Mouse (Mus musculus) embryonic facial prominence, embryonic 11.5 days (tissue): ENCODE results near the gene Amotl2. TPM values are rescaled to one million over a fixed set of nuclear protein-coding genes. Genes with fewer than 3 reads are reported as not detected.

Experiments used
- ATAC-seq: fragments of 200-750 bp; cut with Nextera tagmentation; replicated peaks from 2 replicates; pipeline ENCODE4 v1.8.0; 2017; ENCODE audit warnings: low read depth; ENCODE audit not compliant: insufficient number of reproducible peaks, low FRiP score, low TSS enrichment
- DNase-seq: peaks from one replicate; pipeline ENCODE4 v3.0.0-alpha.2; 2015; ENCODE audit warnings: low spot score
- H3K27ac ChIP-seq: fragments of 300-500 bp; sonication (generic); replicated peaks from 2 replicates; pipeline ENCODE4 v1.5.1; 2014; ENCODE audit warnings: mild to moderate bottlenecking, low read depth, low read length, control low read depth
- H3K27me3 ChIP-seq: fragments of 300-500 bp; sonication (generic); 2 replicates; pipeline ENCODE4 v1.6.1; 2014; ENCODE audit warnings: mild to moderate bottlenecking, low read length, moderate library complexity, mixed read lengths; ENCODE audit not compliant: control insufficient read depth, insufficient read depth
- H3K36me3 ChIP-seq: fragments of 300-500 bp; sonication (generic); replicated peaks from 2 replicates; pipeline ENCODE4 v1.6.1; 2014; ENCODE audit warnings: low read depth, mild to moderate bottlenecking, low read length, moderate library complexity, mixed read lengths; ENCODE audit not compliant: control insufficient read depth, insufficient read depth
- H3K4me1 ChIP-seq: fragments of 300-500 bp; sonication (generic); 2 replicates; pipeline ENCODE4 v1.6.1; 2014; ENCODE audit warnings: low read length, mixed read lengths; ENCODE audit not compliant: control insufficient read depth, insufficient read depth
- H3K4me2 ChIP-seq: fragments of 300-500 bp; sonication (generic); 2 replicates; pipeline ENCODE4 v1.6.1; 2014; ENCODE audit warnings: low read depth, mild to moderate bottlenecking, control low read depth, low read length, moderate library complexity
- H3K4me3 ChIP-seq: fragments of 300-500 bp; sonication (generic); 2 replicates; pipeline ENCODE4 v1.5.1; 2014; ENCODE audit warnings: low read depth, low read length, control low read depth
- H3K9ac ChIP-seq: fragments of 300-500 bp; sonication (generic); replicated peaks from 2 replicates; pipeline ENCODE4 v1.6.1; 2014; ENCODE audit warnings: mild to moderate bottlenecking, control low read depth, low read length
- H3K9me3 ChIP-seq: fragments of 300-500 bp; sonication (generic); replicated peaks from 2 replicates; pipeline ENCODE4 v1.6.1; 2016; ENCODE audit warnings: mild to moderate bottlenecking, low read length, inconsistent platforms, mixed read lengths; ENCODE audit not compliant: control insufficient read depth
- WGBS: fragments of 180-500 bp; shearing (Covaris S2); extraction: QIAGEN DNeasy Blood & Tissue Kit; methylation state at CpG from one replicate; pipeline ENCODE4 v1.1.7; 2014; 5-methylcytosine and 5-hydroxymethylcytosine counted together
- polyA plus RNA-seq: library from polyadenylated mRNA; unstranded; fragments of >200 nt; fragmentation: Nextera tagmentation; extraction: Ambion mirVana; gene quantifications from 2 replicates; pipeline ENCODE4 v1.2.1, GENCODE M21; 2014

Amotl2 gene
- polyA plus RNA-seq, 1 experiment from 2014 or later = 36.0 TPM

- H3K27ac ChIP-seq = no peak overlapping the region
These were observed 4.2 kb downstream of the Amotl2 start for GRCm38 (mm10) chr9:102720567-102721167.

GRCm38 (mm10) chr9:102721406-102721978 is 5.0 kb downstream of the Amotl2 start:
- no peaks in the 10 kb centered on the region for H3K27me3 ChIP-seq
- peaks cover 9% of the 10 kb centered on the region for H3K36me3 ChIP-seq
- H3K9me3 ChIP-seq = no peaks in the 10 kb centered on the region
- peak overlapping the region; percentile 85 for H3K4me2 ChIP-seq
- H3K9ac ChIP-seq = no peak overlapping the region; the same call in 1 of the 2 replicates
- H3K27ac ChIP-seq = 0 out of 2 replicates have a peak overlapping the region, but pooled peaks have one; percentile 20
- DNase-seq (no peak), ATAC-seq (no peak)
- 53% methylated on average over 3 of the region's 3 CpGs for WGBS
- peaks cover 28% of the 10 kb centered on the region for H3K4me1 ChIP-seq
- peak overlapping the region; percentile 95 for H3K4me3 ChIP-seq

More at GRCm38 (mm10) chr9:102720567-102721167, 4.2 kb downstream of the Amotl2 start:
- Histone ChIP-seq H3K4me2 (peak overlapping the region; percentile 85), H3K9ac (peak overlapping the region; percentile 98), H3K4me1 (peaks cover 23% of the 10 kb centered on the region), H3K27me3 (no peaks in the 10 kb centered on the region), H3K9me3 (no peaks in the 10 kb centered on the region), H3K4me3 (peak overlapping the region; percentile 95), H3K36me3 (peaks cover 9% of the 10 kb centered on the region)
- WGBS = 64% methylated on average over 18 of the region's 18 CpGs
- no peak for ATAC-seq
- no peak for DNase-seq

GRCm38 (mm10) chr9:102722071-102722561 is 5.6 kb downstream of the Amotl2 start:
- ATAC-seq (no peak), DNase-seq (no peak)
- Histone ChIP-seq H3K9ac (peak overlapping the region; percentile 10; the same call in 1 of the 2 replicates), H3K36me3 (peaks cover 9% of the 10 kb centered on the region), H3K9me3 (no peaks in the 10 kb centered on the region), H3K27ac (0 out of 2 replicates have a peak overlapping the region, but pooled peaks have one; percentile 14), H3K4me2 (peak overlapping the region; percentile 85), H3K4me3 (peak overlapping the region; percentile 95; the same call in 1 of the 2 replicates), H3K27me3 (no peaks in the 10 kb centered on the region), H3K4me1 (peaks cover 28% of the 10 kb centered on the region)
- WGBS = 40% methylated on average over 9 of the region's 9 CpGs

- Histone ChIP-seq H3K4me3 (no peak overlapping the region), H3K9me3 (no peaks in the 10 kb centered on the region), H3K4me1 (peaks cover 31% of the 10 kb centered on the region), H3K4me2 (no peak overlapping the region; the same call in 1 of the 2 replicates), H3K36me3 (peaks cover 12% of the 10 kb centered on the region), H3K27ac (peak overlapping the region; percentile 35; the same call in 1 of the 2 replicates), H3K27me3 (no peaks in the 10 kb centered on the region), H3K9ac (no peak overlapping the region)
- DNase-seq = no peak
- ATAC-seq = no peak
- WGBS = 80% methylated on average over 4 of the region's 4 CpGs
These were observed 6.3 kb downstream of the Amotl2 start for GRCm38 (mm10) chr9:102722750-102723149.

GRCm38 (mm10) chr9:102723241-102723709 is 6.8 kb downstream of the Amotl2 start:
- ATAC-seq (no peak), DNase-seq (no peak)
- peaks cover 17% of the 10 kb centered on the region for H3K36me3 ChIP-seq
- no peaks in the 10 kb centered on the region for H3K27me3 ChIP-seq
- peak overlapping the region; percentile 35 for H3K27ac ChIP-seq
- no peaks in the 10 kb centered on the region for H3K9me3 ChIP-seq
- no peak overlapping the region for H3K4me3 ChIP-seq
- H3K4me2 ChIP-seq = no peak overlapping the region
- no peak overlapping the region; the same call in 1 of the 2 replicates for H3K9ac ChIP-seq
- H3K4me1 ChIP-seq = peaks cover 31% of the 10 kb centered on the region
- WGBS = 80% methylated on average over 12 of the region's 12 CpGs

GRCm38 (mm10) chr9:102723990-102724461 is 7.6 kb downstream of the Amotl2 start:
- Histone ChIP-seq H3K4me1 (peaks cover 31% of the 10 kb centered on the region), H3K4me3 (no peak overlapping the region), H3K9ac (no peak overlapping the region), H3K36me3 (peaks cover 24% of the 10 kb centered on the region), H3K4me2 (no peak overlapping the region; the same call in 1 of the 2 replicates), H3K9me3 (no peaks in the 10 kb centered on the region), H3K27ac (0 out of 2 replicates have a peak overlapping the region, but pooled peaks have one; percentile 35), H3K27me3 (no peaks in the 10 kb centered on the region)
- peak; percentile 36 for DNase-seq
- 7% methylated on average over 4 of the region's 4 CpGs for WGBS
- ATAC-seq = peak; percentile 57

GRCm38 (mm10) chr9:102724942-102725341 is 8.5 kb downstream of the Amotl2 start:
- Histone ChIP-seq H3K27me3 (no peaks in the 10 kb centered on the region), H3K4me1 (peaks cover 30% of the 10 kb centered on the region), H3K36me3 (peaks cover 32% of the 10 kb centered on the region), H3K4me2 (no peak overlapping the region), H3K4me3 (no peak overlapping the region), H3K9me3 (no peaks in the 10 kb centered on the region), H3K9ac (no peak overlapping the region), H3K27ac (0 out of 2 replicates have a peak overlapping the region, but pooled peaks have one; percentile 66)
- no peak for DNase-seq
- ATAC-seq = no peak
- WGBS = 78% methylated on average over 7 of the region's 7 CpGs
